In genomic region chr17:26068831-26069739, GRCm38 (mm10) we compare ENCODE assay signal across 8 mouse cellular contexts. TPM values are rescaled to one million over a fixed set of nuclear protein-coding genes. Genes with fewer than 3 reads are reported as not detected.
DNase-seq lines count a peak whose midpoint lies in the region; ATAC-seq lines count a peak whose summit lies in the region.

TSS of gene Rab11fip3 (minus strand) at chr17:26069555.

- peak within 1 kb of the TSS; percentile 100 for H3K4me2 ChIP-seq in hindbrain, embryonic 14.5 days (replicated peaks)

- WGBS in hindbrain, embryonic 14.5 days = under 1% methylated on average over 93 of the region's 94 CpGs

- peak; percentile 96 for DNase-seq in ZHBTc4 (ENCODE audit: low read depth, low spot score)
- peak; percentile 84 to 85 for DNase-seq in cerebellum, postnatal 36 days
- peak; percentile 78 to 84 for DNase-seq in frontal cortex, postnatal 36 days (ENCODE audit: low spot score in 2 of 2)
- peak; percentile 95 for DNase-seq in hindbrain, embryonic 14.5 days (ENCODE audit: low spot score)
- peak; percentile 72 to 81 for DNase-seq in layer of hippocampus, postnatal 25 days (ENCODE audit: extremely low spot score in 1 of 2, low spot score in 1 of 2)
- peak; percentile 81 for DNase-seq in lung, postnatal 25 days (ENCODE audit: low spot score)
- peak; percentile 91 for DNase-seq in retina, embryonic 14.5 days (ENCODE audit: low spot score)
- peak; percentile 81 for DNase-seq in thymus, postnatal 36 days

- H3K27me3 ChIP-seq in hindbrain, embryonic 14.5 days (ENCODE audit: control insufficient read depth, insufficient read depth, low read length) = 0 out of 2 replicates have a peak, but pooled peaks cover 4% of the 10 kb centered on the region

- peaks cover 40% of the 10 kb centered on the region for H3K4me1 ChIP-seq in hindbrain, embryonic 14.5 days (replicated peaks; ENCODE audit: control insufficient read depth, insufficient read depth, low read length)

- ATAC-seq in hindbrain, embryonic 14.5 days (ENCODE audit: low FRiP score) = peak; percentile 93

- H3K9ac ChIP-seq in hindbrain, embryonic 14.5 days = peak within 1 kb of the TSS; percentile 91

- H3K4me3 ChIP-seq in hindbrain, embryonic 14.5 days (replicated peaks; ENCODE audit: low read length) = peak within 1 kb of the TSS; percentile 61

- peak within 1 kb of the TSS; percentile 91 for H3K27ac ChIP-seq in hindbrain, embryonic 14.5 days

- H3K9me3 ChIP-seq in hindbrain, embryonic 14.5 days (ENCODE audit: control insufficient read depth, low read length) = no peaks in the 10 kb centered on the region

- peaks cover 13% of the 10 kb centered on the region for H3K36me3 ChIP-seq in hindbrain, embryonic 14.5 days (replicated peaks; ENCODE audit: control insufficient read depth, insufficient read depth)

RNA-seq across cellular contexts. Expression of gene Rab11fip3, which starts in this region (rescaled TPM):
- polyA plus RNA-seq in hindbrain, embryonic 14.5 days (2014; fragmentation: Nextera tagmentation; extraction: Ambion mirVana) = 27.4 and 29.5 TPM in 2 replicates
- 100 to 1,000 TPM in 1 of 2 experiments, 10 to 100 TPM in 1; 97.3 to 104 TPM for total RNA-seq in layer of hippocampus, postnatal 25 days (2021)

Comparison
In these comparisons a context has a peak if more than half of its experiments do, and no peak if none do; other contexts are left out.
1. Peak in every context shown above with its lines: DNase-seq, ATAC-seq, H3K4me3 ChIP-seq and H3K27ac ChIP-seq.